Mouse (Mus musculus) T-helper 1 cell (primary cell): ENCODE measurements around the gene Aqp3.
"Not testable (repeated sequence)": the region's sequence is repeated elsewhere in the genome, so short reads cannot be mapped to it uniquely, and the experiment has no call there.

Experiments used
- in situ Hi-C: fragments of 300-600 bp; cut with MboI, MseI; formaldehyde crosslinking; loops from one replicate; pipeline ENCODE4 v1.15.1; 2025; ENCODE audit warnings: high pct_unique_total_duplicates

Aqp3 gene

DNA sequence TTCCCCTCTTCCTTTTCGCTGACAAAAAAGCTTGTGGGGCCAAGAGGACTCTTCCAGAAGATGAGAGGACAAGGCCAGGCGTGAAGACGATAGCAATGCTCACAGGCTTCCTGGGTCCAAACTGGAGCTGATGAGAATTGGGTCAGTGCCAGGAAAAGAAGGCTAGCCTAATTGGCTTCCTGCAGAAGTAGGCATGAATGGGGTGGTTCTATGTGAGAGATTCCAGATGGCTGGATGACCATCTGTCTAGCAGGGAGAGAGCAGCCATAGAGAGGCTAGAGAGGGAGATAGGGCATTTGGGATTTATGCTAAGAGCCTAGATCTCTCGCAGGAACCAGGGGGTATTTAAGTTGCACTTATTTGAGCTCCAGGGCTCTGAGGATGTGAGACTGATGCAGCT lies 9.5 kb upstream of the Aqp3 start:
- in situ Hi-C loops, result no loop called here

DNA sequence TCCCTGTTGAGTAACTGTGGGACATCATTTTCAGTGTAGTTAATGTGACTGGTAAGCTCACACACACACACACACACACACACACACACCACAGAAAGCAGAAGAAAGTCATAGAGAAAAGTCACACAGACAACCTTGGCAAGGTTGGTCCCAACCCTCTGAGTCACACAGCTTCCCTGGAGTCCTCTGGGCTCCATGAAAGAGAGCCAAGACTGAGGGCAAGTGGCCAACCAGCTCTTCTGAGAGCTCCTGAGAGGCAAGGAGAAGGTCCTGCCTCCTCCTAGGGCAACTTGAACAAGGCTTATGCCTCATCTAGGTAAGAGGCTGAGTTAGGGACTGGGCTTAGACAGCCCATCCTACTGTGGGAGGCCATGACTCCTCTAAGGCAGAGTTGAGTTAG lies 4.9 kb upstream of the Aqp3 start:
- in situ Hi-C loops, result no loop called here

DNA sequence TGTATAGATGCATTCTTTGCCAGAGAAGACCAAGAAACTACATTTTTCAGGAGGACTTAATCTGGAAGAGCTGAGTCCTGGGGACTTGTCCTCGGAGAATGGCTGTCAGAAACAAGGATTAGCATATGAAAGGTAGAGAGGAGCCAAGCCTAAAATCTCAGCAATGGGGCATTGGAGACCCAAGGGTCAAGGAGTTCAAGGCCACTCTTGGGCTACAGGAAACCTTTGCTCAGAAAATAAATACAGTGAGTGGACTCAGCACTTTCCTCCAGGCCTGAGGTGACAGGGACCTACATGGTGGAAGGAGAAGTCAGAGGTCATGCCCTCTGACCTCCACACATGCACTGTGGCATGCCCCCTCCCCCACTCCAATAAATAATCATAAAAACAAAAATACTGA lies 3.0 kb upstream of the Aqp3 start:
- in situ Hi-C loops, result no loop called here

DNA sequence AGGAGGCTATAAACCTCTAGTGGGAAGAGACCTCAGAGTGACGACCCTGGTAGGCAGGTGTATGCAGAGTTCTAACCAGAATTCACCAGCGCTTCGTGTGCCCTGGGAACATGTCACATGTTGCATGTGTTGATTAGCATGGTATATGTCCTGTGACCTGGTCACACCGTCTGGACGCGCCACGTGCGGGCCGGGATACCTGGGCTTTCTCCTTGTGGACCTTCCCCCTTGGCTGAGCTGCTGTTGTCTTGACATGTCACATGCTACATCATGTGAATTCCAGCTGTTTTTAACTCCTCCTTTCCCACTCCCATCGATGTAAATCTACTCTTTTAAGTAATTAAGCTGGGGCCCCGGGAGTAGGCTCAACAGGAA lies 581 bp upstream of the Aqp3 start:
- in situ Hi-C loops, result no loop called here

DNA sequence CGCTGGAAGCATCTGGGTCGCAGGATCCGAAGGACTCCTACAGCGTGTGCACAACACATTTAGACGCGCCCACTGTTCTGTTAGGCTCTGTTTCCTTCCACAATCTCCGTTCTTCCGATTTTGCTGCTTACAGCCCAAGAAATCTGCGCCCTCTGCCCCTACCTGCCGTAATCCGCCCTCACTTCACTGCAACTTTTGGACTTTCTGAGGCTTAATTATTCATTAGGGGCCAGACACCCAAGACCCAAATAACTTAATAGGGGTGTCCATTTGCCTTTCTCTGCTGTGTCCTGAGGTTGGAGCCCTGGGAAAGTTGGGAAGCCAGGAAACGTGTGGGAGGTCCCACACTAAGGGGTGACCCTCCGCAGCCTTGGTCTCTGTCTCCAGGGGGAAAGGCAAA lies 602 bp downstream of the Aqp3 start:
- in situ Hi-C loops, result no loop called here

DNA sequence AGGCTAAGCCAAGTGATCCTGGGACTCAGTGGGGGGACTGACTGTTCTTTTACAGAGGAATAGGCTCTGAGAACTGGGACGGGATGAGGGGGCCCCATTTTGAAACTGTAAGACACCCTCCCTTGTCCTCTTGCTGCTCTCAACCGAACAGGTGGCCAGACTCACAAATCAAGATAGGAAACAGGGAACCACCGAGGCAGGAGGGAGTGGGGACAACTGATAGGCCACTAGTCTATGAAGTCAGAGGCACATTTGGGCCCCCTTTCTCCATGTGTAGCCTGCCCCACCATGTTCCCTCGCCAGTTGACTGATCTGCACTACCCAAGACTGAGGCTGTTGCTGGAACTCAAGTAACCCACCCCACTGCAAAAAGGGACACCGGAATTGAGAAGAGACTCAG lies 1.2 kb downstream of the Aqp3 start:
- in situ Hi-C loops, result no loop called here

DNA sequence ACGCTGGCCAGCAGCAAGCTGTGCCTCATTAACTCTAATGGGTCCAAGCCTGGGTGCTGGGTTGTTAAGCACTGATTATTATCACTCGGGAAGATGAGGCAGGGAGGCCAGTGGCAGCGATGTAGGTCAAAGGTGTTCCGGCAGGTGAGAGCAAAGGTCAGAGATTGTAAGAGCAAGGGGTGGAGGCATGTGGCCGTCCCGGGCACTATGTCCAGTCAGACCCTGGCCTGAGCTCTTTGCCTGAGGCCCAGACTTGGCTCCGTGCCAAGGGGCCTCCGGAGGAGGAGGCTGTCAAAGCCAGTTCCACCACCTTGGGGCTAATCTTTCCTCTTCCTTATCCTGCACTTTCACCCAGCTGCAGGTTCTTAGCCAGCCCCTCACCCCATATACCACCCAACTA lies 1.8 kb downstream of the Aqp3 start:
- in situ Hi-C loops, result no loop called here

DNA sequence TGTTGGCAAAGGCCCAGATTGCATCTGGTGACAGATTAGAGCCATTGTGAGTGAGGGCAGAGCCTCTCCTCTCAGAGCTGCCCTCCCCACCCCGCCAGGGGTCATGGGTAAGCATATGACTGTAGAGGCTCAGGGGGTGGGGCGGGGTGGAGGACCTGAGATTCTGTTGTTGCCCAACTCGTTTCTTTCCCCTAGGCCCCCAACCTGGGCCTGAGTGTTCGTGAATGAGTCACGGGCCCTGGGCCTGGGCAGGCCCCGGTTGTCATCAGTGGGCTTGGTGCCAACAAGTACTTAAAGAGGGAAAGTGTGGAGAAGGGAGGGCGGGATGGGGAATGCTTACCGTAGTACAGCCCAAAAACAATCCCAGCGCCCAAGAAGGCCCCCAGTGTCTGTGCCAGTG lies 3.6 kb downstream of the Aqp3 start:
- in situ Hi-C loops, result no loop called here

DNA sequence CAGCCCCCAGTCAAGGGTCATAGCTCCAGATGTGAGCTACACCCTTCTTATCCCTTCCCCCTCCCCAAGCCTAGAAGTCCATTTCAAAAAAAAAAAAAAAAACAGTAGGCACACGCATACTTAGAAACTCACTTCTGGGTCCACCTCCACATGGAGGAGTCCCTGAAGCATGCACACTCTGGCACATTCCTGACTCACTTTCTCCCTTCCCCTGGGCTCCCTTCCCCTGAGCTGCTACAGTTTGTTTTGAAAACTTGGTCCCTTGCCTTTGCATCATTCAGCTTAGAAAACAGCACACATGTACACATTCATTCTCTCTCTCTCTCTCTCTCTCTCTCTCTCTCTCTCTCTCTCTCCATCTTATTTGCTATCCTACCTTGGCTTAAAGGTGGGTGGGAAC lies 5.0 kb downstream of the Aqp3 start:
- in situ Hi-C loops, result no loop called here

DNA sequence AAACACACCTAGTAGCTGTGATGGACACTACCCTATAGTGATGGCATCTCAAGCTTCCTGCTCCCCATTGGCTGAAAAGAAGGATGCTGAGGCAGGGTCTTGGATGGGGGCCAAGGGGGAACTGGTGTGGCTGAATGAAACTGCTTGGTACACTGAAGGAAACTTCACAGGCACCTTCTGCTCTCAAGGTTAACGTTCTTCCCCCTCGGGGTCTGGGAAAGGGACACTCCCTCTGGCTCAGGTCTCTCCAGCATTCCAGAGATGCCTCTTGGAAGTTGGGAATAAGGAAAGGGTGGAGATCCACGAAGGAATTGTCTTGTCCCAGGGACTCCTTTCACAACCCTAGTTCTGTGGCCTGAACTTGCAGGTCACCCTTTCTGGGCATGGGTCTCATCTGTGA lies 6.6 kb downstream of the Aqp3 start:
- in situ Hi-C loops, result no loop called here

DNA sequence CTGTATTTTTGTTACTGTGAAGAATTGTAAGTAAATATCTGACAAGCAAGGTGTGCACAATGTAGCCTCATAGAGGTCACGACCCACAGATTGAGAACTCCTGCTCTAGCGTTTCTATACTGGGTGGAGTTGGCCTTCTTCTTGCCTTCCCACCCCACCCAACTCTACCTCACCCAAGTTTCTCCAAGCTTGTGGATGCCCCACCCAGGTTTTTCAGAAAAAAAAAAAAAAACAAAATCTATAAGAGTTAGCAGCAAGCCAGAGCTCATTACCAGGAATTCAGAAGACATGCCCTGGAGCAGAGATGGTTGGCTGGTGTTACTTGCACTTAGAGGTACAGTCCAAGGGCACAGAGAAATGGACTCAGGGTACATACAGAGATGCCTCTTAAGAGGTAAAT lies 8.3 kb downstream of the Aqp3 start:
- in situ Hi-C loops, result no loop called here

DNA sequence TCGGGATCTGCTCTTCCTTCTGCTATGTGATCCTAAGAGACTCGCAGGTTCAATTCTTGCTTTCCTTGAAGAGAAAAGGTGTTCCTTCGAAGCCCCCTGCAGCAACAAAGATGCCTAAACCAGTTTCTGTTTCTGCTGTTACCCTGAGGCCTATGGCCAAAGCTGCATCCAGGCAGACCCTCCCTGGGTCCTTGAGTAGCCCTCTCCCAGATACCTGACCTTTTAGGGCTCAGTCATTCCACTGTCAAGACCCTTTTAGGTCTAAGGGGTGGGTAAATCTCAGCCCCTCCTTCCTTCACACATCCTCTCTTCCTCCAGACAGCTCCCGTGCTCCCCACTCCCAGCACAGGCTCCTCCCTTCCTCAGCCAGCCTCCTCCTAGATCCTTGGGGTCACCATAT lies 8.8 kb downstream of the Aqp3 start:
- in situ Hi-C loops, result no loop called here

DNA sequence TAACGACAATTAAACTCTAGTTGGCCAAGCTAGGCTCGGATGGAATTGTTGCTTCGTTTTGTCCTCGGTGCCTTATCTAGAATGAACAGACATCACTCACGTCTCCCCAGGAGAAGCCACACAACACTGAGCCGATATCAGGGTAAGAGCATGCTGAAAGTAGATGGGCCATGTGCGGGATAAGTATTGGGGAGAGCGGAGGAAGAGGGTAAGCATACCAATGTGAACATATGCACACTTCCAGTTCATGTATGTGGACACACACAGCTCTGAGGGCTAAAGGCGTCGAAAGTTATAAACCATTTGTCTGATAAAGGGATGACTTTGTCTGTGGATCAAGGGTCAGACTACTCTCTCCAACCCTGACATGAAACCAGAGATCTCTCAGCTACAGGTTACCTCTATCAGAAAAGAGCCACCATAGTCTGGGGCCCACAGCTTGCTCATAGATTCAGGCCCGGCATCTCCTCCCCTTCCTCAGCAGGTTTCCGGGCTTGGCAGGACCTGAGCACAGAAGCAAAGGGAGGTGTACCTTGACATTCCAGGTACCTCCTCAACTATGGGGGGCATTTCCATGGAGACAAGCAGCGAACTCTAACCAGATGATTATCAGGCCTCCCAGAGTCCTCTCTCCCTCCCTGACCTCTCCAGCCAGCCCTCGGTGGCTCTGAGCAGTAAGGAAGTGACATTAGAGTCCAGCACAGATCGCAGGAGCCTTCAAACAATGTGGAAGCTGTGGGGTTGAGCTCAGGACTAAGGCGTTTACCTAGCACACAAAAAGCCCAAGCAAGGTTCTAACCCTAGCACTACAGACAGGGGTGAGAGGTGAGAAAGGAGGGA lies 10.3 kb downstream of the Aqp3 start:
- in situ Hi-C loops, result no loop called here

DNA sequence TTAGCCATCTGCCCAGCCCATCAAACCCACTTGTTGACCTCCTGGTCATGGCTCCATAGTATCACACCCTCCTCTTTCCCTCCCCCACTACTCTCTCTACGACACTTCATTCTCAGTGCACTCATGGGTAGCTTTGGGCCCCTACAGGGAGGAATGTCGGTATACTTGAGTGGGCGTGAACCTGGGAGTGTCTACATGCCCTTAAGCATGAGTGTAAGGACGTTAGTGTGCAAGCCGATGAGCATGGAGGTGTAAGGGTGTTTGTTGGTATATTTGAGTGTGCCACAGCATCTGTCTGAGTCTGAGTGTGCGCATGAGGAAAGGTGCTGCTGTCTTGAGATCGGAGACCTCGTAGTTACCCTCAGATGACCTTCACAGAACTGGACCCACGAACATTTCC lies 11.0 kb downstream of the Aqp3 start:
- in situ Hi-C loops, result no loop called here

DNA sequence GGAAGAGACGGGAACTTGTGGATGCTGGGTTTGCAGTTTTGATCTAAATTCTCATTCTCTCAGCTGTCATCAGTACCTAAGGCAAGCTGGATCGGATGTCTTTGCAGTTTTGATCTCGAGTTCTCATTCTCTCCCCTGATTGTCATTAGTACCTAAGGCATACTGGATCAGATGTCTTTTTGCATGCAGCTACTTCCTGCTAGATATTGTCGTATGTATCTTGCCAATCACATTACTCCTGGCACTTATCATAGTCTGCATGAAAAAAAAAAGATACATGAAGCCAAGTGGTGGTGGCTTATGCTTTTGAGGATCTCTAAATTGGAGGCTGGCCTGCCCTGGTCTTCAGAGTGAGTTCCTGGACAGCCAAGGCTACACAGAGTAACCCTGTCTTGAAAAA lies 13.2 kb downstream of the Aqp3 start:
- in situ Hi-C loops, result no loop called here

DNA sequence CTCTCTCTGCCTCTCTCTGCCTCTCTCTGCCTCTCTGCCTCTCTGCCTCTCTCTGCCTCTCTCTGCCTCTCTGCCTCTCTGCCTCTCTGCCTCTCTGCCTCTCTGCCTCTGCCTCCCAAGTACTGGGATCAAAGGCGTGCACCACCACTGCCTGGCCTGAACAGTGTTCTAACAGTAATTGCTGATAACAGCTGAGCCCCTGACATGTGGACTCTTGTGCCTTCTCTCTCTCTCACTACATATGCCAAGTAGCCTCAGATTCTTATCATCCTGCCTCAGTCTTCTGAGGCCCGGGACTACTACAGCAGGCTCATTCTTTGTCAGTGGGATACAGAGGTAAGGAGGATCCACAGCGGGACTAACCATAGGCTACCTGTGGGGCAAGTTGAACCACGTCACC lies 15.2 kb downstream of the Aqp3 start:
- in situ Hi-C loops, result not testable (repeated sequence)

DNA sequence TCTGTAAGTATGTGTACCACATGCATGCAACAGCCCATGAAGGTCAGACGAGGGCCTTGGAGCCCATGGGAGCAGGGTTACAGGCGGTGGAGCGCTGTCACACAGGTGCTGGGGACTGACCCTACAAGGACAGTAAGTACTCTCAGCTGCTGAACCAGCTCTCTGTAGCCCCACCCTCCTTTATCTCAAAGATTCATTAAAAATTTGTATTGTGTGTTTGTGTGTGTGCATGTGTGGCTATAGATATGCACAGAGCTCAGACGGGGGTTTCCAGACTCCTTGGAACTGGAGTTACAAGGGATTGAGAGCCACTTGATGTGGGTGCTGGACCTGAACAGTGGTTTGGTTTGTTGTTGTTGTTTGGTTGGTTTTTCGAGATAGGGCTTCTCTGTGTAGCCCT lies 16.2 kb downstream of the Aqp3 start:
- in situ Hi-C loops, result no loop called here

DNA sequence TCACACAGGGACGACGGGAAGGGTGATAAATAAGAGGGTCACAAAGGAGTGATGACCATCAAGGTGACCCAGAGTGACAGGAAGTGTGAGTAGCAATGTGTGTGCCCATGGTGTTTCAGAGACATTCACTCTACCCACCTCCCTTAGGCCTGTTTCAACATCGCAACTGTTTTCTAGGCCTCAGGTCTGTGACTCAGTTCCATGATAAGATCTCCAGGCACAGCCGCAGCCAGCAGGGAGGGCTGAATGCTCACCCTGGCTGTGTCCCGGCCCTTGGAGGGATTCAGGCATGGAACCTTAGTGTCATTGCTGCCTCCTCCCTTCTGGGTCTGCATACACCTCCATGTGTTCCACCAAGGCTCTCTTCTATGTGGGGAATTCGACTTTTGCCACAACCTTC lies 19.3 kb downstream of the Aqp3 start:
- in situ Hi-C loops, result no loop called here

DNA sequence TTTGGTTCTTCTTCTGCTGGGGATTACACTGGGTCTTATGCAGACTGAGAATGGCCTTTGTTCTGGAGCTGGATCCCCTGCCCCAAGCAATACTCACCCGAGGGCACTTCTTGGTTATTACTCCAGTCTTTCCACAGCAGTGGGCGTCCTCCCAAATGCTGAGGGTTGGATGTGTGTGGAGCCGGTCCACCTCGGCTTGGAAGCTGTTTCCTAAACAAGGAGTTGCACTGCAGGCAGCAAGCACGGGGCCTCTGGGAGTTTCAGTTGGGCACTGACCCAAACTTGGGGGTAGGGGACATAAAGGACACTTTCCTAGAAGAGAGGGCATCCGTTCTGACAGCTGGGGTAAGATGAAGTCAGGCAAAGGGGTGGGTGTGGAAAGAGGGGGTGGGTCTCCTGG lies 23.5 kb downstream of the Aqp3 start:
- in situ Hi-C loops, result no loop called here

DNA sequence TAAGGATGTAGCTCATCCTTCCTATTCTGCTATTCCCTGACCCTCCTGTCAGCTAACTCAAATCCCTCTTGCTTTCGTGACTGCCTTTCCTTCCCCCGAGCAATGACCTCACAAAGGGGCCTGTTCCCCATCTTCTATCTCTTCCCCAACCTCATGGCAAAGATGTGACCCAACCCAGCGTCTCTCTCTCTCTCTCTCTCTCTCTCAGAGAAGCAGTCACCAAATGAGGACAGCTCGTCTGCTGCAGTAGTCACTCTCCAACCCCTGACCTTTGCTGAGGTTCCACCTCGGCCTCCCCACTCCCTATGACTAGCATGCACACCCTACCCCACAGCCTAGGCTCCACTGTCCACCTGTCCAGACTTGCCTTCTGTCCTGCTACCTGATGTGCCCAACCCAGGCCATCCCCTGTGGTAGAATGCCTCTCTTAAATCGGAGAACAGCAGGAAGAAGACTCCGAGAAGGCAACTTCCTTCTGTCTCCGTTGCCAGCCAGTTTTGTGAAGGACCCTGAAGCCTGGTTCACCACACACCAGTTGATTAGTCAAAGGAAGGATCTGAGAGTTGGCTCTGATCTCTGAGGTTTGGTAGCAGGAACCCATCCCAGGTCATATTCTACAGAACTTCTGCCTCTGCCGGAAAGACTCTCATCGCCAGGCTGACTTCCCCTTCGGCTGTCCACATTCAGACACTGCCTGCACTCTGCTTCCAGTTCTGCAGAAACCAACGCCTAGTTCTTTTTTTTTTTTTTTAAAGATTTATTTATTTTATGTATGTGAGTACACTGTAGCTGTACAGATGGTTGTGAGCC lies 24.8 kb downstream of the Aqp3 start:
- in situ Hi-C loops, result no loop called here

DNA sequence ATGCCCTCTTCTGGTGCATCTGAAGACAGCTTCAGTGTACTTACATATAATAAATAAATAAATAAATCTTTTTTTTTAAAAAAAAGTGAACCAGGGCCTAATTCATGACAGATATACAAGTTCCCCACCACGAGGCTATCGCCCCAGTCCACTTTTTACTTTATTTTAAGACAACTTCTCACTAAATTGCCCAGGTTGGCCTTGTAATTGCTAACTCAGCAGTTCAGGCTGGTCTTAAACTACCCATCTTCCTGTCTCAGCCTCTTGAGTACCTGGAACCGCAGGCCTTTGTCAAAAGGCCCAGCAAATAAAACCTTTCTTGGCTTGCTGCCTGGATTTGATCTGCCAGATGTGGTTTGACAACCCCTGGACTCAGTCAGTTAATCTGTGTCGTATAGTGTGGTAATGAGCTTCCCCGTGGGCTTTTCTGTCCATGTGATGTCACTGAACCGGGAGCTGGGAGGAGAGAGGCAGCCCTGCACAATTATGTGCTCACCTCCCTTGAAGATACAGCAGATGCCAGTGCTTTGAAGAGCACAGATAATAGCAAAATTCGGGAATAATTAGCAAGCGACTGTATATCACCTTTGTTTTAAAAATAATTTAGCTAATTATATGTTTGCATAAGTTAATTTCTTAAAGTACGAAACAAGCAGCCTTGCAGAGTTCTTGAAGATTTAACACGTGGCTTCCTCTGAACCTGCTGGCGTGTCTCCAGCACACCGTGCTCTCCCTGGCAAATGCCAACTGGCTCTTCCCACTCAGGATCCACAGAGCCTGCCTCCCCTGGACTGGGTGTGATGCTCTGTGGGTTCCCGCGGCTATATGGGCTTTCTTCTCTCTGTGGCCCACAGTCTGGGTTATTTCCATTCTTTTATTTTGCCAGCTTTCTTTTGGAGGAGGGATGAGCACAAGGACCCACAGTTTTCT lies 26.2 kb downstream of the Aqp3 start:
- in situ Hi-C loops, result no loop called here

DNA sequence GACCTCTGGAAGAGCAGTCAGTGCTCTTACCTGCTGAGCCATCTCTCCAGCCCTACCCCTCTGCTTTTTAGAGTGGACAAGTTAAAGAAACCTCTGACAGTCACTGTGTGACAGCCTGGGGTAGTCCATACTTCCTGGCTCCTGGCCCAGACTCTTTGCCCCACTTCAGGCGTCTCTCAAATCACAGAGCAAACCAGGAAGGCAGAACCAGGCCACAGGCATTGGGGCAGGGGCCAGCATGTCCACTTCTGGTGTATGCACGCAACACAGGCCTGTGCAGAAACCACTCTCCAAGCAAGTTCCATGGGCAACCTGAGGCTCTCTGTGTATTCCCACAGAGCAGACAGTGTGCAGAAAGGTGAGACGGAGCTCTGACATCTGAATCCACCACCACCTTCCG lies 32.8 kb downstream of the Aqp3 start:
- in situ Hi-C loops, result no loop called here
